Mouse (Mus musculus): ENCODE measurements around the gene Dlec1.

Dlec1 gene

GRCm38 (mm10) chr9:119101992-119102782 is at the start of gene Dlec1:
TSS of gene Dlec1 (plus strand) at chr9:119102478.
- DNase-seq (ENCODE audit: low read depth): peak; percentile 90

- no peak for DNase-seq (ENCODE audit: low read depth)
Observed at GRCm38 (mm10) chr9:119053964-119054576, 48.2 kb upstream of the Dlec1 start.

- DNase-seq (ENCODE audit: low read depth): no peak
Observed at GRCm38 (mm10) chr9:119055336-119055735, 46.9 kb upstream of the Dlec1 start.

GRCm38 (mm10) chr9:119058245-119058644 is 44.0 kb upstream of the Dlec1 start:
- DNase-seq (ENCODE audit: low read depth): no peak

GRCm38 (mm10) chr9:119060701-119061100 is 41.6 kb upstream of the Dlec1 start:
- no peak for DNase-seq (ENCODE audit: low read depth)

GRCm38 (mm10) chr9:119063036-119063644 is 39.1 kb upstream of the Dlec1 start:
- DNase-seq (ENCODE audit: low read depth): no peak

- DNase-seq (ENCODE audit: low read depth): no peak
Observed at GRCm38 (mm10) chr9:119064296-119064695, 38.0 kb upstream of the Dlec1 start.

GRCm38 (mm10) chr9:119067601-119068000 is 34.7 kb upstream of the Dlec1 start:
- DNase-seq (ENCODE audit: low read depth): peak; percentile 84

GRCm38 (mm10) chr9:119068266-119068665 is 34.0 kb upstream of the Dlec1 start:
- no peak for DNase-seq (ENCODE audit: low read depth)

- no peak for DNase-seq (ENCODE audit: low read depth)
Observed at GRCm38 (mm10) chr9:119070173-119070825, 32.0 kb upstream of the Dlec1 start.

- DNase-seq (ENCODE audit: low read depth): no peak
Observed at GRCm38 (mm10) chr9:119071786-119072185, 30.5 kb upstream of the Dlec1 start.

GRCm38 (mm10) chr9:119073184-119073895 is 28.9 kb upstream of the Dlec1 start:
- DNase-seq (ENCODE audit: low read depth): no peak

- no peak for DNase-seq (ENCODE audit: low read depth)
Observed at GRCm38 (mm10) chr9:119075685-119076084, 26.6 kb upstream of the Dlec1 start.

GRCm38 (mm10) chr9:119080040-119080675 is 22.1 kb upstream of the Dlec1 start:
- DNase-seq (ENCODE audit: low read depth): no peak

GRCm38 (mm10) chr9:119082039-119082438 is 20.2 kb upstream of the Dlec1 start:
- no peak for DNase-seq (ENCODE audit: low read depth)

GRCm38 (mm10) chr9:119082656-119083430 is 19.4 kb upstream of the Dlec1 start:
- no peak for DNase-seq (ENCODE audit: low read depth)

GRCm38 (mm10) chr9:119083966-119084365 is 18.3 kb upstream of the Dlec1 start:
- DNase-seq (ENCODE audit: low read depth): no peak

GRCm38 (mm10) chr9:119086451-119086850 is 15.8 kb upstream of the Dlec1 start:
- DNase-seq (ENCODE audit: low read depth): no peak

- DNase-seq (ENCODE audit: low read depth): no peak
Observed at GRCm38 (mm10) chr9:119087309-119087708, 15.0 kb upstream of the Dlec1 start.

- DNase-seq (ENCODE audit: low read depth): peak; percentile 63
Observed at GRCm38 (mm10) chr9:119088148-119088801, 14.0 kb upstream of the Dlec1 start.
